Mouse (Mus musculus) spleen, adult 2 months (tissue): ENCODE measurements around the gene Bcl7c.

Source experiments
- CTCF ChIP-seq: fragments of 200-500 bp; IDR thresholded peaks from 2 replicates; pipeline ENCODE4 v1.5.1; 2011; ENCODE audit warnings: mild to moderate bottlenecking, inconsistent platforms; ENCODE audit not compliant: insufficient read depth, insufficient read length, insufficient replicate concordance; ENCODE audit errors: extremely low read depth
- POLR2A ChIP-seq: fragments of 200-500 bp; IDR thresholded peaks from 2 replicates; pipeline ENCODE4 v1.6.1; 2011; ENCODE audit warnings: low read depth, low read length, inconsistent platforms

- TF ChIP-seq CTCF (no peak), POLR2A (no peak)
These were observed 67.5 kb downstream of the Bcl7c start for GRCm38 (mm10) chr7:127641260-127641659.
